Mouse (Mus musculus) testis, adult 2 months (tissue): ENCODE measurements at regions not wholly inside any gene's neighbourhood (a gene's known extent, or its start where the extent isn't known, plus 50 kb on each side); places are given as distances from the start of the nearest gene placed in this dataset.

ENCODE experiments used
- CTCF ChIP-seq: fragments of 200-500 bp; IDR thresholded peaks from 2 replicates; pipeline ENCODE4 v1.5.1; 2012; ENCODE audit warnings: low read depth, mild to moderate bottlenecking, inconsistent platforms, low read length, moderate library complexity; ENCODE audit not compliant: control insufficient read depth, insufficient read depth, insufficient replicate concordance
- POLR2A ChIP-seq: fragments of 200-500 bp; IDR thresholded peaks from 2 replicates; pipeline ENCODE4 v1.6.1; 2012; ENCODE audit warnings: low read depth, mild to moderate bottlenecking, inconsistent platforms, low read length, moderate library complexity; ENCODE audit not compliant: control insufficient read depth

DNA sequence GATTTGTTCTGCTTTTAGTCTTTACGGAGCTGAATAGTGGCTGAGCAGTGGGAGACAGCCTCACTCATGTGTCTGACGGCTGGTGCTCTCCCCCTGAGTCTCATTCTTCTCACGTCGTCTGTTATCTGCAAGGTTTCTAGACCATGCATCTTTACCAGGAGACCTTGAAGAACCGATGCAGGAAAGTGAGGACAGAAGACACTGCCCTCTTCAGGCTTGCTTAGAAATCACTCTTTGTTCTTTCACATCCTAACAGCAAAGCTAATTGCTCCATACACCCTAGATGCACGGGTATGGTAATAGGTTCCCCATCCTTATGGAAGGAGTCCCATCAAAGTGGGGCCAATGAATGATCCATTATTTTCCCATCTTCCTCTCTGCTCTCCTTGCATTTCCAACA is 102.1 kb downstream of the Rpap3 start:
- TF ChIP-seq CTCF (no peak), POLR2A (no peak)
